In genomic region chr1:107562110-107562509, GRCm38 (mm10) we compare ENCODE assay signal across 17 mouse cellular contexts. TPM values are rescaled to one million over a fixed set of nuclear protein-coding genes. Genes with fewer than 3 reads are reported as not detected.
DNase-seq lines count a peak whose midpoint lies in the region; ATAC-seq and TF ChIP-seq lines count a peak whose summit lies in the region.
"Had no signal": no experiment of that assay in that cellular context is flagged by ENCODE, and none has a peak within 500 bp of the region (broad histone marks: within the 10 kb centered on the region; RNA-seq: fewer than 3 reads in every experiment).

No protein-coding gene starts in this region.

- H3K4me2 ChIP-seq in kidney, postnatal 0 days (ENCODE audit: low read length) = no peak overlapping the region
- H3K4me2 ChIP-seq in kidney, embryonic 14.5 days (replicated peaks; ENCODE audit: low read depth, low read length) = no peak overlapping the region
- H3K4me2 ChIP-seq in midbrain, embryonic 14.5 days (ENCODE audit: low read length) = no peak overlapping the region
- no peak overlapping the region for H3K4me2 ChIP-seq in midbrain, embryonic 13.5 days (replicated peaks)
- H3K4me2 ChIP-seq: intestine, embryonic 15.5 days; limb, embryonic 13.5 days; lung, embryonic 15.5 days; midbrain, embryonic 11.5 days; neural tube, embryonic 12.5 days had no signal

- no peak for ATAC-seq in kidney, postnatal 0 days (replicated peaks; ENCODE audit: low FRiP score, low read depth)
- no peak for ATAC-seq in kidney, embryonic 14.5 days (ENCODE audit: low FRiP score, low TSS enrichment)
- ATAC-seq in midbrain, embryonic 14.5 days (ENCODE audit: low FRiP score, low TSS enrichment) = no peak
- no peak for ATAC-seq in midbrain, embryonic 13.5 days
- peak; percentile 61 for ATAC-seq in megakaryocyte, adult 5-6 weeks (ENCODE audit: poor library complexity, severe bottlenecking)
- ATAC-seq: activated CD4-positive, CD25-positive, alpha-beta regulatory T cell, adult 4 months; intestine, embryonic 15.5 days had no signal

- 80% methylated on average over 1 of the region's 1 CpGs for WGBS in kidney, postnatal 0 days
- 92% methylated on average over 1 of the region's 1 CpGs for WGBS in kidney, embryonic 14.5 days
- WGBS in midbrain, embryonic 14.5 days = 84% methylated on average over 1 of the region's 1 CpGs
- 81% methylated on average over 1 of the region's 1 CpGs for WGBS in midbrain, embryonic 13.5 days

- TF ChIP-seq CTCF in kidney, postnatal 0 days (IDR thresholded peaks at IDR 0.05; ENCODE audit: low read depth) = peak; percentile 26; the same call in 1 of the 2 replicates

- H3K4me3 ChIP-seq in kidney, postnatal 0 days (replicated peaks; ENCODE audit: low read depth, low read length) = no peak overlapping the region
- H3K4me3 ChIP-seq in kidney, embryonic 14.5 days (ENCODE audit: low read length) = no peak overlapping the region
- H3K4me3 ChIP-seq in midbrain, embryonic 14.5 days (replicated peaks; ENCODE audit: low read depth, low read length) = no peak overlapping the region
- no peak overlapping the region for H3K4me3 ChIP-seq in midbrain, embryonic 13.5 days (replicated peaks)
- H3K4me3 ChIP-seq: intestine, embryonic 15.5 days; limb, embryonic 13.5 days; lung, embryonic 15.5 days; neural tube, embryonic 12.5 days had no signal

- H3K9ac ChIP-seq in kidney, postnatal 0 days (ENCODE audit: low read depth, low read length) = no peak overlapping the region
- no peak overlapping the region for H3K9ac ChIP-seq in kidney, embryonic 14.5 days (ENCODE audit: low read depth, low read length)
- no peak overlapping the region for H3K9ac ChIP-seq in midbrain, embryonic 14.5 days (replicated peaks; ENCODE audit: low read length)
- no peak overlapping the region for H3K9ac ChIP-seq in midbrain, embryonic 13.5 days (replicated peaks)
- H3K9ac ChIP-seq: intestine, embryonic 15.5 days; limb, embryonic 13.5 days; lung, embryonic 15.5 days; neural tube, embryonic 12.5 days had no signal

- no peak overlapping the region for H3K27ac ChIP-seq in kidney, postnatal 0 days
- no peak overlapping the region for H3K27ac ChIP-seq in kidney, embryonic 14.5 days (ENCODE audit: low read depth, low read length)
- H3K27ac ChIP-seq in midbrain, embryonic 14.5 days (replicated peaks; ENCODE audit: low read depth, low read length) = no peak overlapping the region
- no peak overlapping the region for H3K27ac ChIP-seq in midbrain, embryonic 13.5 days
- H3K27ac ChIP-seq: intestine, embryonic 15.5 days; limb, embryonic 13.5 days; lung, embryonic 15.5 days; neural tube, embryonic 12.5 days had no signal

- H3K4me1 ChIP-seq in kidney, postnatal 0 days (replicated peaks; ENCODE audit: insufficient read depth, low read length) = no peaks in the 10 kb centered on the region
- H3K4me1 ChIP-seq in kidney, embryonic 14.5 days (ENCODE audit: control insufficient read depth, insufficient read depth, low read length) = no peaks in the 10 kb centered on the region
- H3K4me1 ChIP-seq in midbrain, embryonic 14.5 days (ENCODE audit: control insufficient read depth, insufficient read depth, low read length) = no peaks in the 10 kb centered on the region
- H3K4me1 ChIP-seq in midbrain, embryonic 13.5 days (replicated peaks) = no peaks in the 10 kb centered on the region
- H3K4me1 ChIP-seq: intestine, embryonic 15.5 days; limb, embryonic 13.5 days; lung, embryonic 15.5 days; neural tube, embryonic 12.5 days had no signal

- no peak for DNase-seq in kidney, postnatal 0 days (ENCODE audit: low spot score)
- DNase-seq in midbrain, embryonic 14.5 days = peak; percentile 11
- peak; percentile 43 for DNase-seq in adipocyte (ENCODE audit: low spot score)
- no peak for DNase-seq in gastrocnemius, postnatal 4 days (ENCODE audit: low spot score in 2 of 2)
- DNase-seq: cerebellum, adult 9-10 months; gastrocnemius, postnatal 36 days; kidney, postnatal 4 days; thymus, adult 18-20 months had no signal

- no peaks in the 10 kb centered on the region for H3K27me3 ChIP-seq in kidney, postnatal 0 days (ENCODE audit: insufficient read depth, low read length)
- no peaks in the 10 kb centered on the region for H3K27me3 ChIP-seq in kidney, embryonic 14.5 days (ENCODE audit: control insufficient read depth, insufficient read depth, low read length)
- H3K27me3 ChIP-seq in midbrain, embryonic 14.5 days (ENCODE audit: control insufficient read depth, insufficient read depth, low read length) = no peaks in the 10 kb centered on the region
- H3K27me3 ChIP-seq in midbrain, embryonic 13.5 days = no peaks in the 10 kb centered on the region
- H3K27me3 ChIP-seq: intestine, embryonic 15.5 days; limb, embryonic 13.5 days; lung, embryonic 15.5 days; neural tube, embryonic 12.5 days had no signal

- no peaks in the 10 kb centered on the region for H3K9me3 ChIP-seq in kidney, postnatal 0 days (replicated peaks; ENCODE audit: low read length)
- no peaks in the 10 kb centered on the region for H3K9me3 ChIP-seq in kidney, embryonic 14.5 days (ENCODE audit: control insufficient read depth, low read length)
- H3K9me3 ChIP-seq in midbrain, embryonic 14.5 days (ENCODE audit: control insufficient read depth, low read length) = no peaks in the 10 kb centered on the region
- H3K9me3 ChIP-seq in midbrain, embryonic 13.5 days = no peaks in the 10 kb centered on the region
- H3K9me3 ChIP-seq: intestine, embryonic 15.5 days; limb, embryonic 13.5 days; lung, embryonic 15.5 days; neural tube, embryonic 12.5 days had no signal

- no peaks in the 10 kb centered on the region for H3K36me3 ChIP-seq in kidney, postnatal 0 days (ENCODE audit: insufficient read depth, low read length)
- no peaks in the 10 kb centered on the region for H3K36me3 ChIP-seq in kidney, embryonic 14.5 days (ENCODE audit: control insufficient read depth, insufficient read depth, low read length)
- H3K36me3 ChIP-seq in midbrain, embryonic 14.5 days (ENCODE audit: control insufficient read depth, insufficient read depth, low read length) = no peaks in the 10 kb centered on the region
- H3K36me3 ChIP-seq in midbrain, embryonic 13.5 days = no peaks in the 10 kb centered on the region
- H3K36me3 ChIP-seq: intestine, embryonic 15.5 days; limb, embryonic 13.5 days; lung, embryonic 15.5 days; neural tube, embryonic 12.5 days had no signal

RNA-seq across cellular contexts. Expression of gene Serpinb8, which starts 27.7 kb away (rescaled TPM):
- 2.4 TPM in 2 replicates for polyA plus RNA-seq in kidney, postnatal 0 days (2015; fragmentation: Nextera tagmentation; extraction: Ambion mirVana)
- polyA plus RNA-seq in kidney, embryonic 14.5 days (2014; fragmentation: Nextera tagmentation; extraction: Ambion mirVana) = 0.49 and 0.57 TPM in 2 replicates
- polyA plus RNA-seq in midbrain, embryonic 14.5 days (2014; fragmentation: Nextera tagmentation; extraction: Ambion mirVana) = 0.12 and 0.36 TPM in 2 replicates
- polyA plus RNA-seq in midbrain, embryonic 13.5 days (2015; fragmentation: Nextera tagmentation; extraction: Ambion mirVana) = 0.21 and 0.36 TPM in 2 replicates
- total RNA-seq in megakaryocyte, adult 5-6 weeks (2015) = 1.5 and 2.1 TPM in 2 replicates
- 0.49 and 1.4 TPM in 2 replicates for total RNA-seq in megakaryocyte, adult 5-6 weeks (2017)
- 1 to 10 TPM; 6.0 to 6.4 TPM for total RNA-seq in gastrocnemius, postnatal 4 days (2021)
- polyA plus RNA-seq: activated CD4-positive, CD25-positive, alpha-beta regulatory T cell, adult 4 months had no signal

RNA-seq across cellular contexts. Expression of gene Serpinb2, which starts 50.9 kb away (rescaled TPM):
- not detected in 2 replicates for polyA plus RNA-seq in kidney, postnatal 0 days (2015; fragmentation: Nextera tagmentation; extraction: Ambion mirVana)
- polyA plus RNA-seq in kidney, embryonic 14.5 days (2014; fragmentation: Nextera tagmentation; extraction: Ambion mirVana) = 0.14 and 0.19 TPM in 2 replicates
- not detected in 2 replicates for polyA plus RNA-seq in midbrain, embryonic 14.5 days (2014; fragmentation: Nextera tagmentation; extraction: Ambion mirVana)
- polyA plus RNA-seq in midbrain, embryonic 13.5 days (2015; fragmentation: Nextera tagmentation; extraction: Ambion mirVana) = 0.18 TPM in 1 of 2 replicates, not detected in the other
- total RNA-seq in megakaryocyte, adult 5-6 weeks (2015) = 38.0 and 40.7 TPM in 2 replicates
- total RNA-seq in megakaryocyte, adult 5-6 weeks (2017) = 9.6 and 13.5 TPM in 2 replicates
- under 1 TPM in 1 of 2 experiments, not detected in 1; 0.21 TPM for total RNA-seq in gastrocnemius, postnatal 4 days (2021)
- total RNA-seq: gastrocnemius, postnatal 36 days had no signal
- polyA plus RNA-seq: activated CD4-positive, CD25-positive, alpha-beta regulatory T cell, adult 4 months had no signal

Comparison
In these comparisons a context has a peak if more than half of its experiments do, and no peak if none do; other contexts are left out.
1. DNase-seq: peak in midbrain, embryonic 14.5 days (single experiment) and adipocyte (single experiment); none in kidney, postnatal 0 days (single experiment) and gastrocnemius, postnatal 4 days (0 of 2).